9 mouse cellular contexts compared by ENCODE assay signal in the genomic region with DNA sequence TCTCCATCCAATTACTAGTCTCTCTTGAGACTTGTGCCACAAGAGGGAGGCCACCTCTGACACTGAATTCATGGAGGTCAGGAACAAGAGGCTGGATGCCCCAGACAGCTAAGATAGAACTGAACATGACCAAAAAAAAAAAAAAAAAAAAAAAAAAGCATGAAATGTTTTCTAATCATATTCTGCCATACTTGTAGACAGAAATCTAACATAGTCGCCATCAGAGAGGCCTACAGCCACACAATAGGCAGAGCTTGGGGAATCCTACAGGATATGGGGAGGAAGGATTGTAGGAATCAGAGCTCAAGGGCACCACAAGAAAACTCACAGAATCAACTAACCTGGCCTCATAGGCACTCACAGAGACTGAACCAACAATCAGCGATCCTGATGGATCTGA. TPM values are rescaled to one million over a fixed set of nuclear protein-coding genes. Genes with fewer than 3 reads are reported as not detected.
DNase-seq lines count a peak whose midpoint lies in the region; ATAC-seq and TF ChIP-seq lines count a peak whose summit lies in the region.
"Had no signal": no experiment of that assay in that cellular context is flagged by ENCODE, and none has a peak within 500 bp of the region (broad histone marks: within the 10 kb centered on the region; RNA-seq: fewer than 3 reads in every experiment).

No protein-coding gene starts in this region.

- no peak for TF ChIP-seq RAD21 in CH12.LX (IDR thresholded peaks at IDR 0.05; ENCODE audit: low read depth, low read length)

- TF ChIP-seq CTCF in CH12.LX (conservative IDR thresholded peaks at IDR 0.05 in 1 of 2, IDR thresholded peaks at IDR 0.05 in 1 of 2; ENCODE audit: low read depth in 2 of 2, low read length in 2 of 2), result no peak

- dilution Hi-C loops in CH12.LX (cut with MboI; ENCODE audit: extremely low pct_ligation_motif_present, extremely low pct_unique_long_range_greater_than_20kb, low sequenced_read_pairs), result no loop called here

- no peak for TF ChIP-seq EP300 in CH12.LX (IDR thresholded peaks at IDR 0.05; ENCODE audit: low read length)

- no peak overlapping the region for H3K27ac ChIP-seq in hindbrain, embryonic 10.5 days
- no peak overlapping the region for H3K27ac ChIP-seq in hindbrain, embryonic 16.5 days (ENCODE audit: low read depth, low read length)
- H3K27ac ChIP-seq in CH12.LX (ENCODE audit: insufficient read depth, low read depth), result peak overlapping the region; percentile 70
- H3K27ac ChIP-seq in embryonic facial prominence, embryonic 12.5 days, result peak overlapping the region; percentile 55; the same call in 1 of the 2 replicates
- peak overlapping the region; percentile 76; the same call in 1 of the 2 replicates for H3K27ac ChIP-seq in liver, embryonic 11.5 days (ENCODE audit: low read depth, low read length)

- no peak for TF ChIP-seq POLR2A in CH12.LX (IDR thresholded peaks at IDR 0.05; ENCODE audit: low read depth, low read length)

- ATAC-seq in hindbrain, embryonic 16.5 days, result no peak
- no peak for ATAC-seq in embryonic facial prominence, embryonic 12.5 days (ENCODE audit: insufficient number of reproducible peaks, insufficient read depth, low FRiP score, low TSS enrichment)
- ATAC-seq in liver, embryonic 11.5 days (replicated peaks; ENCODE audit: low FRiP score), result no peak

- H3K36me3 ChIP-seq in hindbrain, embryonic 10.5 days, result peaks cover 9% of the 10 kb centered on the region; the same call in 1 of the 2 replicates
- H3K36me3 ChIP-seq in hindbrain, embryonic 16.5 days (ENCODE audit: control insufficient read depth, insufficient read depth, low read length), result no peaks in the 10 kb centered on the region
- peaks cover 7 to 13% of the 10 kb centered on the region in 2 experiments for H3K36me3 ChIP-seq in CH12.LX (replicated peaks in 1 of 2; ENCODE audit: control insufficient read depth in 1 of 2, insufficient read depth in 1 of 2, low read length in 1 of 2)
- H3K36me3 ChIP-seq in embryonic facial prominence, embryonic 12.5 days, result 0 out of 2 replicates have a peak, but pooled peaks cover 7% of the 10 kb centered on the region
- peaks cover 5% of the 10 kb centered on the region for H3K36me3 ChIP-seq in liver, embryonic 11.5 days (ENCODE audit: control insufficient read depth, insufficient read depth, low read length)

- H3K4me3 ChIP-seq in hindbrain, embryonic 10.5 days, result peak overlapping the region; percentile 65; the same call in 1 of the 2 replicates
- no peak overlapping the region for H3K4me3 ChIP-seq in hindbrain, embryonic 16.5 days (ENCODE audit: low read length)
- H3K4me3 ChIP-seq in CH12.LX (replicated peaks in 1 of 3; ENCODE audit: low read depth in 2 of 3, low read length in 2 of 3, poor library complexity in 1 of 3), result peak overlapping the region; percentile 69 to 80 (median 73)
- peak overlapping the region; percentile 55; the same call in 1 of the 2 replicates for H3K4me3 ChIP-seq in embryonic facial prominence, embryonic 12.5 days
- H3K4me3 ChIP-seq in liver, embryonic 11.5 days (ENCODE audit: low read depth, low read length), result peak overlapping the region; percentile 68

- H3K4me1 ChIP-seq in hindbrain, embryonic 10.5 days (replicated peaks), result peaks cover 19% of the 10 kb centered on the region
- peaks cover 7% of the 10 kb centered on the region for H3K4me1 ChIP-seq in hindbrain, embryonic 16.5 days (ENCODE audit: control insufficient read depth, insufficient read depth, low read depth, low read length)
- H3K4me1 ChIP-seq in CH12.LX (ENCODE audit: control insufficient read depth in 1 of 2, insufficient read depth in 2 of 2), result peaks cover 0 to 15% of the 10 kb centered on the region in 2 experiments; a peak in 2 of 4 replicates
- H3K4me1 ChIP-seq in embryonic facial prominence, embryonic 12.5 days, result peaks cover 3% of the 10 kb centered on the region; the same call in 1 of the 2 replicates
- H3K4me1 ChIP-seq in liver, embryonic 11.5 days (replicated peaks; ENCODE audit: control insufficient read depth, insufficient read depth, low read length), result 0 out of 2 replicates have a peak, but pooled peaks cover 7% of the 10 kb centered on the region

- no peak for DNase-seq in hindbrain, embryonic 10.5 days (ENCODE audit: low spot score)
- no peak for DNase-seq in CH12.LX (ENCODE audit: extremely low read depth)
- DNase-seq in liver, embryonic 11.5 days (ENCODE audit: low spot score), result no peak
- no peak for DNase-seq in right cerebral cortex, postnatal 36 days (ENCODE audit: low spot score in 2 of 2)
- DNase-seq in embryo, embryonic 10 days (ENCODE audit: low spot score), result no peak
- DNase-seq in embryo, embryonic 9.5 days (ENCODE audit: extremely low spot score), result no peak
- DNase-seq: cerebellum, adult 11 months had no signal

- peaks cover 31% of the 10 kb centered on the region for H3K79me2 ChIP-seq in CH12.LX (replicated peaks; ENCODE audit: control insufficient read depth, extremely low read depth, insufficient read depth, poor library complexity, severe bottlenecking)

- WGBS in hindbrain, embryonic 10.5 days, result 52% methylated on average over 2 of the region's 2 CpGs
- WGBS in hindbrain, embryonic 16.5 days, result 56% methylated on average over 2 of the region's 2 CpGs
- 51% methylated on average over 2 of the region's 2 CpGs for WGBS in embryonic facial prominence, embryonic 12.5 days
- WGBS in liver, embryonic 11.5 days, result 44% methylated on average over 2 of the region's 2 CpGs

- no peak overlapping the region for H3K9ac ChIP-seq in hindbrain, embryonic 16.5 days (ENCODE audit: low read depth, low read length)
- peak overlapping the region; percentile 77; the same call in 1 of the 2 replicates for H3K9ac ChIP-seq in CH12.LX (ENCODE audit: insufficient read depth, low read depth)
- H3K9ac ChIP-seq in embryonic facial prominence, embryonic 12.5 days, result peak overlapping the region; percentile 74; the same call in 1 of the 2 replicates
- H3K9ac ChIP-seq in liver, embryonic 11.5 days (ENCODE audit: low read depth, low read length), result peak overlapping the region; percentile 85

- H3K4me2 ChIP-seq in hindbrain, embryonic 16.5 days (ENCODE audit: low read length), result no peak overlapping the region; the same call in 1 of the 2 replicates
- peak overlapping the region; percentile 99 for H3K4me2 ChIP-seq in CH12.LX (ENCODE audit: insufficient read depth, low read depth, poor library complexity, severe bottlenecking)
- peak overlapping the region; percentile 71 for H3K4me2 ChIP-seq in embryonic facial prominence, embryonic 12.5 days (replicated peaks)
- peak overlapping the region; percentile 80 for H3K4me2 ChIP-seq in liver, embryonic 11.5 days

- H3K27me3 ChIP-seq in hindbrain, embryonic 10.5 days (ENCODE audit: insufficient read depth, poor library complexity, severe bottlenecking), result peaks cover 4% of the 10 kb centered on the region; the same call in 1 of the 2 replicates
- no peaks in the 10 kb centered on the region; the same call in none of the 2 replicates for H3K27me3 ChIP-seq in hindbrain, embryonic 16.5 days (replicated peaks; ENCODE audit: control insufficient read depth, insufficient read depth, low read length)
- no peaks in the 10 kb centered on the region for H3K27me3 ChIP-seq in CH12.LX (replicated peaks)
- H3K27me3 ChIP-seq in embryonic facial prominence, embryonic 12.5 days, result no peaks in the 10 kb centered on the region
- no peaks in the 10 kb centered on the region for H3K27me3 ChIP-seq in liver, embryonic 11.5 days (replicated peaks; ENCODE audit: control insufficient read depth, insufficient read depth, low read length)

- H3K9me3 ChIP-seq in hindbrain, embryonic 10.5 days, result no peaks in the 10 kb centered on the region
- H3K9me3 ChIP-seq in hindbrain, embryonic 16.5 days (ENCODE audit: control insufficient read depth, low read length), result 0 out of 2 replicates have a peak, but pooled peaks cover 2% of the 10 kb centered on the region
- peaks cover 5% of the 10 kb centered on the region for H3K9me3 ChIP-seq in CH12.LX (replicated peaks; ENCODE audit: low read length)
- H3K9me3 ChIP-seq in embryonic facial prominence, embryonic 12.5 days, result no peaks in the 10 kb centered on the region
- H3K9me3 ChIP-seq in liver, embryonic 11.5 days (ENCODE audit: control insufficient read depth, low read length), result no peaks in the 10 kb centered on the region; the same call in 1 of the 2 replicates

- in situ Hi-C loops in CH12.LX (cut with MboI; ENCODE audit: low pct_ligation_motif_present, low pct_unique_long_range_greater_than_20kb, low sequenced_read_pairs), result loop anchor here (25.0 kb wide), 1 partner anchor 443 kb away; a partner anchor contains a TSS

TF ChIP-seq in CH12.LX, 34 proteins besides CTCF, POLR2A, EP300 and RAD21:
- TF ChIP-seq ZNF384 (IDR thresholded peaks at IDR 0.05; ENCODE audit: low read depth, low read length), result peak; percentile 71
- no peak for TF ChIP-seq HCFC1 (IDR thresholded peaks at IDR 0.05; ENCODE audit: low read depth, low read length)

RNA-seq across cellular contexts. Expression of a gene that starts 0.5 kb away (rescaled TPM):
- polyA plus RNA-seq in hindbrain, embryonic 10.5 days (2016; fragmentation: Nextera tagmentation; extraction: Ambion mirVana), result 13.0 and 13.8 TPM in 2 replicates
- 6.2 and 6.9 TPM in 2 replicates for polyA plus RNA-seq in hindbrain, embryonic 16.5 days (2015; fragmentation: Nextera tagmentation; extraction: Ambion mirVana)
- total RNA-seq in CH12.LX (2012; rRNA removed) (36.2 and 42.6 TPM in 2 replicates), CH12.LX (2014; rRNA removed) (59.3 and 69.9 TPM in 2 replicates)
- 53.3 and 64.9 TPM in 2 replicates for polyA plus RNA-seq in CH12.LX (2012; ENCODE audit: insufficient read length, low read depth)
- 23.7 and 28.9 TPM in 2 replicates for polyA plus RNA-seq in embryonic facial prominence, embryonic 12.5 days (2016; fragmentation: Nextera tagmentation; extraction: Ambion mirVana)
- polyA plus RNA-seq in liver, embryonic 11.5 days (2014; fragmentation: Nextera tagmentation; extraction: Ambion mirVana), result 28.8 and 30.3 TPM in 2 replicates

Comparison
In these comparisons a context has a peak if more than half of its experiments do, and no peak if none do; other contexts are left out.
1. H3K27ac ChIP-seq: peak in CH12.LX (single experiment), embryonic facial prominence, embryonic 12.5 days (single experiment) and liver, embryonic 11.5 days (single experiment); none in hindbrain, embryonic 10.5 days (single experiment) and hindbrain, embryonic 16.5 days (single experiment).